In genomic region chr9:22815093-22815458, GRCm38 (mm10) we compare ENCODE assay signal across 11 mouse cellular contexts.
A peak's percentile ranks its signal among the peaks of the same experiment; 100 is the strongest.
DNase-seq lines count a peak whose midpoint lies in the region; ATAC-seq and TF ChIP-seq lines count a peak whose summit lies in the region.
"Had no signal": no experiment of that assay in that cellular context is flagged by ENCODE, and none has a peak within 500 bp of the region (broad histone marks: within the 10 kb centered on the region; RNA-seq: fewer than 3 reads in every experiment).

No protein-coding gene starts in this region.

- H3K9ac ChIP-seq in hindbrain, embryonic 16.5 days (ENCODE audit: low read depth, low read length): no peak overlapping the region

- no peaks in the 10 kb centered on the region for H3K4me1 ChIP-seq in hindbrain, embryonic 16.5 days (ENCODE audit: control insufficient read depth, insufficient read depth, low read depth, low read length)

- no peak overlapping the region for H3K4me2 ChIP-seq in hindbrain, embryonic 16.5 days (ENCODE audit: low read length)

- DNase-seq in gastrocnemius, adult 2 months: no peak
- DNase-seq in gastrocnemius, postnatal 10 days: no peak
- peak; percentile 26 for DNase-seq in layer of hippocampus, adult 9-11 months
- DNase-seq in layer of hippocampus, adult 9-10 months (ENCODE audit: low spot score): no peak
- peak; percentile 12 for DNase-seq in adipocyte (ENCODE audit: low spot score)
- DNase-seq in thymus, postnatal 10 days (ENCODE audit: low spot score in 2 of 2): no peak
- DNase-seq in urinary bladder, postnatal 25 days (ENCODE audit: low spot score): no peak
- DNase-seq: lung, postnatal 4 days had no signal

- 61% methylated on average over 7 of the region's 7 CpGs for WGBS in hindbrain, embryonic 16.5 days

- H3K36me3 ChIP-seq in hindbrain, embryonic 16.5 days (ENCODE audit: control insufficient read depth, insufficient read depth, low read length): no peaks in the 10 kb centered on the region

- no peaks in the 10 kb centered on the region for H3K27me3 ChIP-seq in hindbrain, embryonic 16.5 days (replicated peaks; ENCODE audit: control insufficient read depth, insufficient read depth, low read length)

- peak overlapping the region; percentile 35 for H3K27ac ChIP-seq in gastrocnemius, adult 2 months
- no peak overlapping the region for H3K27ac ChIP-seq in hindbrain, embryonic 16.5 days (ENCODE audit: low read depth, low read length)

- H3K9me3 ChIP-seq in hindbrain, embryonic 16.5 days (ENCODE audit: control insufficient read depth, low read length): no peaks in the 10 kb centered on the region

- TF ChIP-seq CTCF in gastrocnemius, adult 2 months (IDR thresholded peaks at IDR 0.05): no peak

- intact Hi-C loops in gastrocnemius, adult 2 months (cut with DNase I): no loop called here

- ATAC-seq in hindbrain, embryonic 16.5 days: peak; percentile 40; the same call in 1 of the 2 replicates
- ATAC-seq: intestine, postnatal 0 days had no signal

- no peak overlapping the region for H3K4me3 ChIP-seq in gastrocnemius, adult 2 months
- no peak overlapping the region for H3K4me3 ChIP-seq in hindbrain, embryonic 16.5 days (ENCODE audit: low read length)
- H3K4me3 ChIP-seq: myocyte had no signal

Comparison
In these comparisons a context has a peak if more than half of its experiments do, and no peak if none do; other contexts are left out.
1. DNase-seq: peak in layer of hippocampus, adult 9-11 months (single experiment) and adipocyte (single experiment); none in gastrocnemius, adult 2 months (single experiment), gastrocnemius, postnatal 10 days (single experiment), layer of hippocampus, adult 9-10 months (single experiment), thymus, postnatal 10 days (0 of 2) and urinary bladder, postnatal 25 days (single experiment).